Mouse (Mus musculus) CH12.LX (cell line): ENCODE measurements at regions not wholly inside any gene's neighbourhood (a gene's known extent, or its start where the extent isn't known, plus 50 kb on each side); places are given as distances from the start of the nearest gene placed in this dataset.

Source experiments
- DNase-seq: peaks from one replicate; pipeline ENCODE4 v3.0.0-alpha.2; 2013; ENCODE audit errors: extremely low read depth
- H3K27ac ChIP-seq: 2 replicates; pipeline ENCODE4 v1.5.1; 2012; ENCODE audit warnings: low read depth, mild to moderate bottlenecking, control low read depth, moderate library complexity; ENCODE audit not compliant: insufficient read depth
- H3K27me3 ChIP-seq: replicated peaks from 2 replicates; pipeline ENCODE3; 2012; ENCODE audit warnings: inconsistent platforms
- H3K36me3 ChIP-seq, 2 experiments: replicated peaks in 1 of 2; 2 replicates each; pipeline versions ENCODE3 to v1.6.1; 2012; ENCODE audit warnings: inconsistent platforms in 1 of 2, low read length in 1 of 2, mild to moderate bottlenecking in 1 of 2, mixed read lengths in 1 of 2, moderate library complexity in 1 of 2; ENCODE audit not compliant: control insufficient read depth in 1 of 2, insufficient read depth in 1 of 2
- H3K4me1 ChIP-seq, 2 experiments: 2 replicates each; pipeline ENCODE4 v1.6.1; 2012; ENCODE audit warnings: inconsistent platforms in 1 of 2, moderate library complexity in 1 of 2; ENCODE audit not compliant: insufficient read depth in 2 of 2, control insufficient read depth in 1 of 2
- H3K4me2 ChIP-seq: 2 replicates; pipeline ENCODE4 v1.6.1; 2012; ENCODE audit warnings: low read depth, mild to moderate bottlenecking, control low read depth; ENCODE audit not compliant: poor library complexity, insufficient read depth, severe bottlenecking
- H3K4me3 ChIP-seq, 3 experiments: fragments of 150-350 bp in 1 of 3; sonication (generic) in 1 of 3; replicated peaks in 1 of 3; 2 replicates each; pipeline versions ENCODE3 to v1.5.1; 2011 to 2012; ENCODE audit warnings: low read depth in 2 of 3, low read length in 2 of 3, mild to moderate bottlenecking in 2 of 3, moderate library complexity in 2 of 3, control low read depth in 1 of 3, improper control_type of control experiment in 1 of 3, inconsistent platforms in 1 of 3, mixed read lengths in 1 of 3; ENCODE audit not compliant: poor library complexity in 1 of 3
- H3K79me2 ChIP-seq: replicated peaks from 2 replicates; pipeline ENCODE4 v1.6.1; 2012; ENCODE audit warnings: mild to moderate bottlenecking, moderate library complexity; ENCODE audit not compliant: control insufficient read depth, poor library complexity, insufficient read depth, severe bottlenecking; ENCODE audit errors: extremely low read depth
- H3K9ac ChIP-seq: 2 replicates; pipeline ENCODE4 v1.6.1; 2012; ENCODE audit warnings: low read depth, mild to moderate bottlenecking, control low read depth, moderate library complexity; ENCODE audit not compliant: insufficient read depth
- H3K9me3 ChIP-seq: replicated peaks from 2 replicates; pipeline ENCODE3; 2012; ENCODE audit warnings: low read length, inconsistent platforms, mixed read lengths
- BHLHE40 ChIP-seq: IDR thresholded peaks from 2 replicates; pipeline ENCODE4 v1.6.1; 2011; ENCODE audit warnings: mild to moderate bottlenecking, low read depth, low read length, improper control_type of control experiment
- CHD1 ChIP-seq: IDR thresholded peaks from 2 replicates; pipeline ENCODE4 v1.6.1; 2012; ENCODE audit warnings: low read depth, low read length, improper control_type of control experiment, inconsistent platforms
- CTCF ChIP-seq, 2 experiments: IDR thresholded peaks in 1 of 2; conservative IDR thresholded peaks in 1 of 2; 2 replicates each; pipeline ENCODE4 v1.5.1; 2011 to 2012; ENCODE audit warnings: low read depth in 2 of 2, low read length in 2 of 2, improper control_type of control experiment in 1 of 2, inconsistent platforms in 1 of 2, mild to moderate bottlenecking in 1 of 2, moderate library complexity in 1 of 2
- E2F4 ChIP-seq: IDR thresholded peaks from 2 replicates; pipeline ENCODE4 v1.6.1; 2011; ENCODE audit warnings: low read depth, low read length, improper control_type of control experiment; ENCODE audit not compliant: insufficient replicate concordance
- ETS1 ChIP-seq: conservative IDR thresholded peaks from 2 replicates; pipeline ENCODE4 v1.6.1; 2012; ENCODE audit warnings: low read depth, mild to moderate bottlenecking, inconsistent platforms, low read length, improper control_type of control experiment, moderate library complexity
- GABPA ChIP-seq: IDR thresholded peaks from 2 replicates; pipeline ENCODE4 v1.6.1; 2012; ENCODE audit warnings: low read depth, low read length, improper control_type of control experiment, inconsistent platforms; ENCODE audit not compliant: insufficient replicate concordance
- IRF4 ChIP-seq: IDR thresholded peaks from 2 replicates; pipeline ENCODE4 v1.6.1; 2014; ENCODE audit warnings: low read depth, mild to moderate bottlenecking, inconsistent platforms, low read length, improper control_type of control experiment
- JUN ChIP-seq: IDR thresholded peaks from 2 replicates; pipeline ENCODE4 v1.6.1; 2011; ENCODE audit warnings: low read depth, mild to moderate bottlenecking, low read length, improper control_type of control experiment, moderate library complexity; ENCODE audit not compliant: insufficient read depth
- JUND ChIP-seq: conservative IDR thresholded peaks from 2 replicates; pipeline ENCODE4 v1.6.1; 2011; ENCODE audit warnings: low read depth, low read length, improper control_type of control experiment
- KAT2A ChIP-seq: IDR thresholded peaks from 2 replicates; pipeline ENCODE4 v1.6.1; 2012; ENCODE audit warnings: low read length, improper control_type of control experiment, inconsistent platforms; ENCODE audit not compliant: insufficient replicate concordance
- MAFK ChIP-seq: IDR thresholded peaks from 2 replicates; pipeline ENCODE4 v1.6.1; 2011; ENCODE audit warnings: low read length, improper control_type of control experiment; ENCODE audit not compliant: insufficient replicate concordance
- MEF2A ChIP-seq: IDR thresholded peaks from 2 replicates; pipeline ENCODE4 v1.6.1; 2014; ENCODE audit warnings: low read depth, mild to moderate bottlenecking, inconsistent platforms, low read length, improper control_type of control experiment, borderline replicate concordance
- MXI1 ChIP-seq: IDR thresholded peaks from 2 replicates; pipeline ENCODE4 v1.6.1; 2011; ENCODE audit warnings: mild to moderate bottlenecking, low read depth, low read length, improper control_type of control experiment
- MYC ChIP-seq: IDR thresholded peaks from 2 replicates; pipeline ENCODE4 v1.6.1; 2011; ENCODE audit warnings: low read depth, mild to moderate bottlenecking, improper control_type of control experiment, low read length
- POLR2AphosphoS2 ChIP-seq: IDR thresholded peaks from 2 replicates; pipeline ENCODE4 v1.6.1; 2011; ENCODE audit warnings: low read depth, low read length, improper control_type of control experiment
- RAD21 ChIP-seq: IDR thresholded peaks from 2 replicates; pipeline ENCODE4 v1.6.1; 2011; ENCODE audit warnings: low read depth, mild to moderate bottlenecking, low read length, improper control_type of control experiment, moderate library complexity
- UBTF ChIP-seq: IDR thresholded peaks from 2 replicates; pipeline ENCODE4 v1.6.1; 2012; ENCODE audit warnings: low read depth, mild to moderate bottlenecking, inconsistent platforms, low read length, improper control_type of control experiment, moderate library complexity
- USF1 ChIP-seq: IDR thresholded peaks from 2 replicates; pipeline ENCODE4 v1.6.1; 2014; ENCODE audit warnings: low read depth, mild to moderate bottlenecking, inconsistent platforms, low read length, improper control_type of control experiment
- USF2 ChIP-seq: conservative IDR thresholded peaks from 2 replicates; pipeline ENCODE4 v1.6.1; 2011; ENCODE audit warnings: low read depth, low read length, improper control_type of control experiment
- ZC3H11A ChIP-seq: IDR thresholded peaks from 2 replicates; pipeline ENCODE4 v1.6.1; 2012; ENCODE audit warnings: low read depth, mild to moderate bottlenecking, inconsistent platforms, low read length, improper control_type of control experiment
- ZKSCAN1 ChIP-seq: IDR thresholded peaks from 2 replicates; pipeline ENCODE4 v1.6.1; 2012; ENCODE audit warnings: low read depth, inconsistent platforms, low read length, improper control_type of control experiment, borderline replicate concordance
- ZMIZ1 ChIP-seq: IDR thresholded peaks from 2 replicates; pipeline ENCODE4 v1.6.1; 2012; ENCODE audit warnings: low read depth, mild to moderate bottlenecking, inconsistent platforms, low read length, improper control_type of control experiment
- ZNF384 ChIP-seq: IDR thresholded peaks from 2 replicates; pipeline ENCODE4 v1.6.1; 2012; ENCODE audit warnings: low read depth, low read length, improper control_type of control experiment, inconsistent platforms
- dilution Hi-C: fragments of 300-500 bp; cut with MboI; formaldehyde crosslinking; loops from 2 replicates; pipeline ENCODE4 v1.14.3; 2020; ENCODE audit warnings: low sequenced_read_pairs; ENCODE audit not compliant: extremely low pct_unique_long_range_greater_than_20kb, extremely low pct_ligation_motif_present
- in situ Hi-C: fragments of 300-500 bp; cut with MboI; formaldehyde crosslinking; loops from 3 replicates; pipeline ENCODE4 v1.14.3; 2019; ENCODE audit warnings: low sequenced_read_pairs, low pct_ligation_motif_present, low pct_unique_long_range_greater_than_20kb, mixed read lengths

DNA sequence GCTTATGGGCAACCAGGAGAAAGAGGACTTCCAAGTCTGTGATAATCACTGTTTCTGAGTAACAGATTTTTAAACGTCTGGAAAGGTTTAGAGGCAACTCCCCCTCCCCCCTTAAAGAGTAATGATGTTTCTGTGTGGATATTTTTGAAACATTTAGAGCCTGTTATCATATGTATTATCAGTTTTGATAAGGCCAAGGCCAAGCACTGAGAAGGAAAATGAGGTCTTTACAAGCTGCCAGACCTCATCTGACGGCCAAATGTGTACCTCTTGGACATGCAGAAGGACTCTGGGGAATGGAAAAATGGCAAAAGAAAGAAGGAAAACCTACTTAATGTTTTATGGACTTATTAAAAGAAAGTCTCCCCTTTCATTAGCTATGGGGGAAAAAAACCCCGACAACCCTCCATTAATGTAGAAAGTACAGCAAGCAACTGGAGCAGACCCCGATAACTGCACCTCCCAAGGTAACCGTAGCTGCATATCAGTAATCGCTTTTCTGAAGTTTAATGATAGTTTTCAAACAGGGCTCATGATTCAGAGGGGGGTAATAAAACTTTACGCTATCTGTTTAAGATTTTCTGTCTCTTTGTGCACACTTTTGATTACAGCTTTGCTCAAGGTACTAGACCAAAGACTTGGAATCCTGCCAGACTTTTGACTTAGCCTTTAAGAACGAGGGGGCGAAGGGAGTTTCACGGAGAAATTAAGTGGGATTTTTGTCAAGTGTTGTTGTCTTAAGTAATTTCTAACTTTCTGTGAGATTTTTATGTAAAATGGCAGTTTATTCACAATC, 469.9 kb upstream of the Tenm3 start:
- Histone ChIP-seq H3K4me2 (no peak overlapping the region), H3K27me3 (no peaks in the 10 kb centered on the region), H3K36me3 (no peaks in the 10 kb centered on the region), H3K27ac (no peak overlapping the region), H3K79me2 (no peaks in the 10 kb centered on the region), H3K9me3 (peaks cover 31% of the 10 kb centered on the region), H3K4me1 (no peaks in the 10 kb centered on the region), H3K9ac (no peak overlapping the region), H3K4me3 (no peak overlapping the region)
- in situ Hi-C loops (no loop called here), dilution Hi-C loops (no loop called here)
- TF ChIP-seq KAT2A: no peak
- no peak for TF ChIP-seq POLR2AphosphoS2
- DNase-seq: no peak

DNA sequence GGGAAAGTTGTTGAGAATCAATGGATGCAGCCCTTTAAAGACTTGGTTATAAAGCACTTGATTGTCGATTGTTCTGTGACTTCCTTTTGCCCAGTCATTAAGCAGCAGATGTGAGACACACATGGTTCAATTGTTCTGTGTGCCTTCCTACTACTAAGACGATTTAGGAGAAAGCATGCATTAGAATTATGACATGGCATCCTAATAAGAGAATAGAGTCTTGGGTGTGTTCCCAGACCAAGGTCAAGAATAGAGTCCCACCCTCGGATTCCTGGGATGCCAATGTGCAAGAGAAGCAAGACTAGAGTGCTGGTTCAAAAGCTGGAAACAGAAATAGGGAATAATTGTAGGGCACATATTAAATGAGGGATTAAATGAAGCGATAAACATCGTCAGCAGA, 469.1 kb upstream of the Tenm3 start:
- TF ChIP-seq USF2 (no peak), UBTF (no peak), IRF4 (no peak), ETS1 (no peak), USF1 (no peak), KAT2A (no peak), ZMIZ1 (no peak), JUN (no peak)
- dilution Hi-C loops: no loop called here
- H3K79me2 ChIP-seq: no peaks in the 10 kb centered on the region
- no peak for DNase-seq
- H3K4me1 ChIP-seq: no peaks in the 10 kb centered on the region
- H3K27ac ChIP-seq: no peak overlapping the region
- in situ Hi-C loops: no loop called here
- H3K27me3 ChIP-seq: no peaks in the 10 kb centered on the region
- no peak overlapping the region for H3K4me3 ChIP-seq
- H3K9me3 ChIP-seq: peaks cover 27% of the 10 kb centered on the region
- no peaks in the 10 kb centered on the region for H3K36me3 ChIP-seq
- no peak overlapping the region for H3K4me2 ChIP-seq
- H3K9ac ChIP-seq: no peak overlapping the region

DNA sequence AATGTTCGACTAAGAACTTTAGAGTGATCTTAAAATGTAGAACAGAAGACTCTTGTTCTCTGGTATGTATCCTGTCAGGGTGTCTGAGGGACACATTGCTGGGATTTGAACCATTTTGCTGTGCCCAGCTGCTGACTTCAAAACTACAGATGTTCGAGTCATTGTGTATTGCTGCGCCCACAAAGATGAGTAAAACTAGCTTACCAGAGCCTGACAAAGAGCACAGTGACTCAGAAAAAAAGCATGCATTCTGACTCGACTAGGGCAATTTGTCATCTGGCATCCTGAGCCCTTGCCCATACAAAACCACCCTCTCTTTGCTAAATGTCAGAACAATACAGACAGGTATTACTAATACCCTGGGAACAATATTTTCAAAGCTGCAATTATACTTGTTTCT, 438.6 kb upstream of the Tenm3 start:
- Histone ChIP-seq H3K36me3 (no peaks in the 10 kb centered on the region), H3K4me2 (no peak overlapping the region), H3K27ac (no peak overlapping the region), H3K4me3 (no peak overlapping the region), H3K9ac (no peak overlapping the region), H3K9me3 (peaks cover 39% of the 10 kb centered on the region), H3K4me1 (no peaks in the 10 kb centered on the region), H3K79me2 (no peaks in the 10 kb centered on the region), H3K27me3 (no peaks in the 10 kb centered on the region)
- in situ Hi-C loops: no loop called here
- TF ChIP-seq RAD21 (no peak), ZMIZ1 (no peak), E2F4 (no peak), MEF2A (no peak), CTCF (conservative IDR thresholded peaks at IDR 0.05 in 1 of 2, IDR thresholded peaks at IDR 0.05 in 1 of 2; ENCODE audit: low read depth in 2 of 2, low read length in 2 of 2) (no peak), ZNF384 (no peak), ZKSCAN1 (no peak), ETS1 (no peak), ZC3H11A (no peak), GABPA (no peak), BHLHE40 (no peak), USF1 (no peak), CHD1 (no peak), UBTF (no peak), MXI1 (no peak), MYC (no peak), JUND (no peak), MAFK (no peak)
- DNase-seq: no peak
- dilution Hi-C loops: no loop called here
